In the genomic region with DNA sequence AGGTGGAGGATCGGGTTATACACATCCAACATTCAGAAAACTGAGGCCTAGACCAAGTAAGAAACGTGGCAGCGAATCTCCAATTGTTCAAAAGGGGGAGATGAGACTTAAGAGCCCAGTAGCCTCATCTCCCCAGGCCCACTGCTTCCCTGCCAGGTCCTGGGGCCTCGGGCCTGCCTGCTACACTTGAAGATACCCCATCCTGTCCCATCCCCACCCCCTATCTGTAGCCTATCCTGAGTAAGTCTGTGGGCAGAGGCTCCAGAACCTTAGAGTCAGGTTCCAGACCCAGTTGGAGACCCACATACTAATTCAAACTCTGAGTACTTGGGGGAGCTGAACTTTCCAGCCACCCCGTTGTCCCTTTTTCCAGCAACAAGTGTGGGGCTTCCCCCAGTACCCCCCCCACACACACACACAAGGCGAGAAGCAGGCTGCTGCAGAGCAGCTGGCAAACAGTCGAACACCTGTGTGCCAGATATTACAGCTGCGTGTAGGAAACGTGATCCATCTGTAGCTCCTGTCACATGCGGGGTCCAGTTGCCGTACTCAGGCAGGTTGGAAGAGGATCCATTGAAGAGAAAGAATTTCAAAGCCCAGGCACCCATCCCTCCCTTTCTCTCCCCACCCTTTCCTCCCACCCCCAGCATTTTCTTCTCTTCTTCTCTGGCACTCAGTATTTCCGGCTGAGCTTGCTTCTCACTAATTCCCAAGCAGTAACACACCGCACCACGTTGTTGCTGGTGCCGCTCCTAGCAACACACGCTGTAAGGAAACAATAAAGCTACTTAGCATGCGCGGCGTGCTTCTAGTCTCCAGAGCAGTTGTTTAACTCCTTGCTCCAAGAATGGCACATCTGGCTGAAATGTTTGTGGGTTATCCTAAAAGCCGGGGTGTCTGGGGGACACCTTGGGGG, we compare ENCODE assay signal across 7 mouse cellular contexts.
DNase-seq lines count a peak whose midpoint lies in the region; ATAC-seq and TF ChIP-seq lines count a peak whose summit lies in the region.

No protein-coding gene starts in this region.

- peak; percentile 20 for DNase-seq in lung, postnatal 36 days
- DNase-seq in lung, postnatal 10 days: no peak
- peak; percentile 74 for DNase-seq in hindbrain, embryonic 10.5 days (ENCODE audit: low spot score)
- DNase-seq in thymus, postnatal 10 days (ENCODE audit: low spot score in 2 of 2): peak; percentile 15 to 19
- no peak for DNase-seq in heart, adult 2 months
- no peak for DNase-seq in kidney, adult 9 months

- no peaks in the 10 kb centered on the region for H3K36me3 ChIP-seq in hindbrain, embryonic 10.5 days
- no peaks in the 10 kb centered on the region for H3K36me3 ChIP-seq in midbrain, embryonic 15.5 days (replicated peaks)
- no peaks in the 10 kb centered on the region for H3K36me3 ChIP-seq in heart, adult 2 months (ENCODE audit: control insufficient read depth, insufficient read depth, low read length)

- ATAC-seq in midbrain, embryonic 15.5 days (replicated peaks): peak; percentile 84

- intact Hi-C loops in heart, adult 2 months (cut with DNase I): loop anchor here (5.0 kb wide), 2 partner anchors 42 to 108 kb away; no protein-coding TSS in a partner anchor

- TF ChIP-seq POLR2A in heart, adult 2 months (IDR thresholded peaks at IDR 0.05; ENCODE audit: insufficient read depth, low read depth, low read length): no peak

- H3K4me3 ChIP-seq in hindbrain, embryonic 10.5 days: peak overlapping the region; percentile 19; the same call in 1 of the 2 replicates
- H3K4me3 ChIP-seq in midbrain, embryonic 15.5 days: peak overlapping the region; percentile 35
- no peak overlapping the region for H3K4me3 ChIP-seq in heart, adult 2 months

- no peaks in the 10 kb centered on the region for H3K9me3 ChIP-seq in hindbrain, embryonic 10.5 days
- no peaks in the 10 kb centered on the region for H3K9me3 ChIP-seq in midbrain, embryonic 15.5 days

- H3K9ac ChIP-seq in midbrain, embryonic 15.5 days: peak overlapping the region; percentile 31
- no peak overlapping the region for H3K9ac ChIP-seq in heart, adult 2 months (ENCODE audit: low read depth, low read length)

- no peak for TF ChIP-seq EP300 in heart, adult 2 months (IDR thresholded peaks at IDR 0.05; ENCODE audit: insufficient read depth, low read depth, low read length)

- H3K4me1 ChIP-seq in hindbrain, embryonic 10.5 days (replicated peaks): peaks cover 58% of the 10 kb centered on the region
- H3K4me1 ChIP-seq in midbrain, embryonic 15.5 days: peaks cover 12% of the 10 kb centered on the region
- H3K4me1 ChIP-seq in heart, adult 2 months (ENCODE audit: control insufficient read depth, insufficient read depth, low read length): peaks cover 7% of the 10 kb centered on the region

- no peaks in the 10 kb centered on the region for H3K79me2 ChIP-seq in heart, adult 2 months (replicated peaks; ENCODE audit: control insufficient read depth, insufficient read depth, low read length)

- no peak for TF ChIP-seq CTCF in heart, adult 2 months (IDR thresholded peaks at IDR 0.05)

- H3K27ac ChIP-seq in hindbrain, embryonic 10.5 days: peak overlapping the region; percentile 87
- H3K27ac ChIP-seq in midbrain, embryonic 15.5 days: peak overlapping the region; percentile 10; the same call in 1 of the 2 replicates
- no peak overlapping the region for H3K27ac ChIP-seq in heart, adult 2 months

- 0 out of 2 replicates have a peak, but pooled peaks cover 4% of the 10 kb centered on the region for H3K27me3 ChIP-seq in hindbrain, embryonic 10.5 days (ENCODE audit: insufficient read depth, poor library complexity, severe bottlenecking)
- no peaks in the 10 kb centered on the region for H3K27me3 ChIP-seq in midbrain, embryonic 15.5 days (replicated peaks)
- no peaks in the 10 kb centered on the region for H3K27me3 ChIP-seq in heart, adult 2 months (ENCODE audit: control insufficient read depth, insufficient read depth, low read length)

- WGBS in hindbrain, embryonic 10.5 days: 30% methylated on average over 20 of the region's 20 CpGs
- WGBS in midbrain, embryonic 15.5 days: 19% methylated on average over 20 of the region's 20 CpGs
- 56% methylated on average over 20 of the region's 20 CpGs for WGBS in heart, adult 2 months

- peak overlapping the region; percentile 61 for H3K4me2 ChIP-seq in midbrain, embryonic 15.5 days

Comparison
In these comparisons a context has a peak if more than half of its experiments do, and no peak if none do; other contexts are left out.
1. DNase-seq: peak in lung, postnatal 36 days (single experiment), hindbrain, embryonic 10.5 days (single experiment) and thymus, postnatal 10 days (2 of 2); none in lung, postnatal 10 days (single experiment), heart, adult 2 months (0 of 2) and kidney, adult 9 months (single experiment).